Mouse (Mus musculus): ENCODE results near the gene Gadd45b. TPM values are rescaled to one million over a fixed set of nuclear protein-coding genes. Genes with fewer than 3 reads are reported as not detected.
A peak's percentile ranks its signal among the peaks of the same experiment; 100 is the strongest.

The Gadd45b gene
- total and polyA plus RNA-seq, 3 experiments, result 10.1 to 13.3 TPM; not detected in 1

DNA sequence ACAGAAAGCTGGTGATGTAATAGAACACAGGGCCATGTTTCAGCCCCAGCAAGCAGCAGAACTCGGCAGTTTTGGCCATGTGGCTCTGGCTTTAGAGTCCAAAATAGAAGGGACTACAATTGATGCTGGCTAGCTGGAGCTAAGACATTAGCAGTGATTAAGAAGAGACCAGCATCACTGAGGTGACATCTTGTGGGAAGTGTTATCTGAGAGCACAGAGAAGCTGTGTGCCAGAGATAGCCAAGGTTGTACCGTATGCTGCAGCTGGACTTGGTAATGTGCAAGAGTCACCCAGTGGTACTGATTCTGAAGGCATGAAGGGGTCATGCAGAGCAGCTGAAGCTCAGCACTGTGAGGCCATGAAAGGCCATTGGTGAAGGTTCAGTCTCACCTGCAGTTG, 14.6 kb upstream of the Gadd45b start (continued):
- no peak for TF ChIP-seq JUND (IDR thresholded peaks at IDR 0.05; ENCODE audit: low read depth, low read length)

GRCm38 (mm10) chr10:80915736-80916135, 14.1 kb upstream of the Gadd45b start:
- H3K79me2 ChIP-seq (ENCODE audit: control insufficient read depth, insufficient read depth, low read length, poor library complexity), result peaks cover 6% of the 10 kb centered on the region
- no peaks in the 10 kb centered on the region for H3K9me3 ChIP-seq (replicated peaks; ENCODE audit: insufficient read depth, low read length)
- no peaks in the 10 kb centered on the region; a peak in 1 of 4 replicates for H3K27me3 ChIP-seq (ENCODE audit: control insufficient read depth in 1 of 2, insufficient read depth in 2 of 2, low read length in 2 of 2)
- H3K27ac ChIP-seq (ENCODE audit: control insufficient read depth, low read depth, low read length), result no peak overlapping the region
- H3K36me3 ChIP-seq (ENCODE audit: control insufficient read depth in 1 of 2, insufficient read depth in 2 of 2, low read length in 2 of 2), result peaks cover 0 to 2% of the 10 kb centered on the region in 2 experiments; a peak in 1 of 4 replicates
- H3K9ac ChIP-seq (ENCODE audit: control insufficient read depth, low read depth, low read length, poor library complexity, severe bottlenecking), result no peak overlapping the region
- TF ChIP-seq RCOR1 (IDR thresholded peaks at IDR 0.05; ENCODE audit: low read depth, low read length), result no peak
- TF ChIP-seq TAL1 (IDR thresholded peaks at IDR 0.05; ENCODE audit: low read length), result no peak
- no peak for TF ChIP-seq TCF12 (IDR thresholded peaks at IDR 0.05; ENCODE audit: low read depth, low read length)
- no peak for TF ChIP-seq USF1 (IDR thresholded peaks at IDR 0.05; ENCODE audit: low read depth, low read length)
- H3K4me1 ChIP-seq (ENCODE audit: control insufficient read depth in 1 of 2, insufficient read depth in 2 of 2, low read length in 2 of 2), result peaks cover 0 to 8% of the 10 kb centered on the region in 2 experiments; a peak in 1 of 4 replicates
- DNase-seq (ENCODE audit: low read depth, low spot score), result no peak
- no peak overlapping the region for H3K4me3 ChIP-seq (ENCODE audit: control insufficient read depth in 1 of 2, insufficient read depth in 1 of 2, low read depth in 2 of 2, low read length in 2 of 2)

- Histone ChIP-seq H3K9ac (ENCODE audit: control insufficient read depth, low read depth, low read length, poor library complexity, severe bottlenecking) (peak overlapping the region; percentile 87), H3K79me2 (ENCODE audit: control insufficient read depth, insufficient read depth, low read length, poor library complexity) (peaks cover 6% of the 10 kb centered on the region), H3K36me3 (ENCODE audit: control insufficient read depth in 1 of 2, insufficient read depth in 2 of 2, low read length in 2 of 2) (peaks cover 0 to 2% of the 10 kb centered on the region in 2 experiments; a peak in 1 of 4 replicates), H3K4me3 (ENCODE audit: control insufficient read depth in 1 of 2, insufficient read depth in 1 of 2, low read depth in 2 of 2, low read length in 2 of 2) (peak overlapping the region; percentile 74 to 96), H3K27me3 (ENCODE audit: control insufficient read depth in 1 of 2, insufficient read depth in 2 of 2, low read length in 2 of 2) (no peaks in the 10 kb centered on the region; a peak in 1 of 4 replicates), H3K9me3 (replicated peaks; ENCODE audit: insufficient read depth, low read length) (no peaks in the 10 kb centered on the region), H3K4me1 (ENCODE audit: control insufficient read depth in 1 of 2, insufficient read depth in 2 of 2, low read length in 2 of 2) (peaks cover 0 to 8% of the 10 kb centered on the region in 2 experiments; a peak in 1 of 4 replicates), H3K27ac (ENCODE audit: control insufficient read depth, low read depth, low read length) (no peak overlapping the region)
- no peak for TF ChIP-seq TCF12 (IDR thresholded peaks at IDR 0.05; ENCODE audit: low read depth, low read length)
- no peak for TF ChIP-seq NELFE (IDR thresholded peaks at IDR 0.05; ENCODE audit: low read depth, low read length)
- no peak for TF ChIP-seq NRF1 (IDR thresholded peaks at IDR 0.05; ENCODE audit: insufficient read depth, low read depth, low read length, poor library complexity, severe bottlenecking)
- TF ChIP-seq UBTF (IDR thresholded peaks at IDR 0.05; ENCODE audit: borderline replicate concordance, insufficient read depth, low read depth, low read length), result no peak
- no peak for TF ChIP-seq MXI1 (IDR thresholded peaks at IDR 0.05; ENCODE audit: low read depth, low read length)
- TF ChIP-seq MYC (IDR thresholded peaks at IDR 0.05; ENCODE audit: low read depth, low read length), result no peak
- TF ChIP-seq BHLHE40 (IDR thresholded peaks at IDR 0.05; ENCODE audit: borderline replicate concordance, low read depth, low read length), result no peak
- no peak for TF ChIP-seq ELF1 (IDR thresholded peaks at IDR 0.05; ENCODE audit: low read depth, low read length)
- TF ChIP-seq POLR2AphosphoS2 (IDR thresholded peaks at IDR 0.05; ENCODE audit: low read length), result no peak
- no peak for TF ChIP-seq TBP (IDR thresholded peaks at IDR 0.05; ENCODE audit: low read depth, low read length)
- no peak for TF ChIP-seq ZC3H11A (IDR thresholded peaks at IDR 0.05; ENCODE audit: low read depth, low read length)
- TF ChIP-seq TAL1 (IDR thresholded peaks at IDR 0.05; ENCODE audit: low read length), result no peak
- TF ChIP-seq POLR2A (IDR thresholded peaks at IDR 0.05; ENCODE audit: control insufficient read depth in 1 of 2, insufficient read depth in 1 of 2, low read depth in 1 of 2, low read length in 2 of 2, poor library complexity in 1 of 2), result no peak
- no peak for TF ChIP-seq USF2 (IDR thresholded peaks at IDR 0.05; ENCODE audit: borderline replicate concordance in 1 of 2, insufficient read depth in 1 of 2, low read depth in 1 of 2, low read length in 2 of 2)
- no peak for TF ChIP-seq GATA1 (IDR thresholded peaks at IDR 0.05; ENCODE audit: low read depth, low read length)
- no peak for TF ChIP-seq USF1 (IDR thresholded peaks at IDR 0.05; ENCODE audit: low read depth, low read length)
- TF ChIP-seq CHD1 (IDR thresholded peaks at IDR 0.05; ENCODE audit: low read depth, low read length), result no peak
- TF ChIP-seq ZKSCAN1 (IDR thresholded peaks at IDR 0.05; ENCODE audit: low read depth, low read length), result no peak
- no peak for TF ChIP-seq ZMIZ1 (IDR thresholded peaks at IDR 0.05; ENCODE audit: low read depth, low read length)
- TF ChIP-seq GABPA (IDR thresholded peaks at IDR 0.05; ENCODE audit: low read depth, low read length), result no peak
- no peak for DNase-seq (ENCODE audit: low read depth, low spot score)
Measured at GRCm38 (mm10) chr10:80917336-80917778, 12.5 kb upstream of the Gadd45b start.
